Mouse (Mus musculus): ENCODE data around the gene Ltbr.

Gene Ltbr

GRCm38 (mm10) chr6:125313546-125314230 lies at the start of gene Ltbr:
Gene Ltbr (minus strand): TSS chr6:125313885.
- peak; percentile 89 for DNase-seq

GRCm38 (mm10) chr6:125363021-125363420 lies 49.3 kb upstream of the Ltbr start:
- no peak for DNase-seq

GRCm38 (mm10) chr6:125361467-125362291 lies 48.0 kb upstream of the Ltbr start:
- peak; percentile 79 for DNase-seq

- no peak for DNase-seq
These were observed 47.2 kb upstream of the Ltbr start for GRCm38 (mm10) chr6:125360846-125361245.

- DNase-seq, result peak; percentile 37
These were observed 46.3 kb upstream of the Ltbr start for GRCm38 (mm10) chr6:125359999-125360398.

GRCm38 (mm10) chr6:125357334-125357733 lies 43.6 kb upstream of the Ltbr start:
- DNase-seq, result no peak

GRCm38 (mm10) chr6:125356264-125356663 lies 42.6 kb upstream of the Ltbr start:
- DNase-seq, result no peak

GRCm38 (mm10) chr6:125355197-125355741 lies 41.6 kb upstream of the Ltbr start:
- DNase-seq, result no peak

GRCm38 (mm10) chr6:125354352-125355151 lies 40.9 kb upstream of the Ltbr start:
- peak; percentile 81 for DNase-seq

- DNase-seq, result no peak
These were observed 40.0 kb upstream of the Ltbr start for GRCm38 (mm10) chr6:125353655-125354054.

- no peak for DNase-seq
These were observed 39.5 kb upstream of the Ltbr start for GRCm38 (mm10) chr6:125353221-125353620.

- no peak for DNase-seq
These were observed 39.1 kb upstream of the Ltbr start for GRCm38 (mm10) chr6:125352811-125353210.

- no peak for DNase-seq
These were observed 38.3 kb upstream of the Ltbr start for GRCm38 (mm10) chr6:125352046-125352384.

GRCm38 (mm10) chr6:125351368-125352045 lies 37.8 kb upstream of the Ltbr start:
- peak; percentile 53 for DNase-seq

- no peak for DNase-seq
These were observed 37.3 kb upstream of the Ltbr start for GRCm38 (mm10) chr6:125350995-125351324.

- DNase-seq, result no peak
These were observed 36.7 kb upstream of the Ltbr start for GRCm38 (mm10) chr6:125350231-125350994.

- peak; percentile 72 for DNase-seq
These were observed 36.0 kb upstream of the Ltbr start for GRCm38 (mm10) chr6:125349575-125350230.

- no peak for DNase-seq
These were observed 35.3 kb upstream of the Ltbr start, which contains the start of gene Tnfrsf1a for GRCm38 (mm10) chr6:125348721-125349574. Gene Tnfrsf1a (plus strand): TSS chr6:125349362.

- peak; percentile 52 for DNase-seq
These were observed 32.3 kb upstream of the Ltbr start for GRCm38 (mm10) chr6:125346029-125346428.

GRCm38 (mm10) chr6:125345625-125346024 lies 31.9 kb upstream of the Ltbr start:
- DNase-seq, result no peak
